Mouse (Mus musculus) left cerebral cortex, postnatal 4 days (tissue): ENCODE data around the gene D5Ertd579e. TPM values are rescaled to one million over a fixed set of nuclear protein-coding genes. Genes with fewer than 3 reads are reported as not detected.

ENCODE experiments used
- DNase-seq: peaks from one replicate; pipeline ENCODE4 v3.0.0-alpha.2; 2022
- intact Hi-C: fragments of 180-260 bp; cut with DNase I; formaldehyde crosslinking; loops from one replicate; pipeline ENCODE4 v1.15.1; 2025
- total RNA-seq, 2 experiments: library from RNA; stranded (reverse); gene quantifications; 2 replicates each; pipeline ENCODE4 v1.2.3; 2021

Gene D5Ertd579e
- total RNA-seq, 2 experiments from 2014 or later, result 82.6 to 89.0 TPM

- DNase-seq, result no peak
- intact Hi-C loops, result no loop called here
Observed at GRCm38 (mm10) chr5:36574147-36574870, 121.5 kb downstream of the D5Ertd579e start.

- intact Hi-C loops, result no loop called here
- DNase-seq, result no peak
Observed at GRCm38 (mm10) chr5:36573354-36573753, 122.5 kb downstream of the D5Ertd579e start.

- DNase-seq, result no peak
- intact Hi-C loops, result no loop called here
Observed at GRCm38 (mm10) chr5:36571371-36571770, 124.5 kb downstream of the D5Ertd579e start.

- no peak for DNase-seq
- intact Hi-C loops, result no loop called here
Observed at GRCm38 (mm10) chr5:36570546-36571245, 125.1 kb downstream of the D5Ertd579e start.

- intact Hi-C loops, result no loop called here
- no peak for DNase-seq
Observed at GRCm38 (mm10) chr5:36570098-36570497, 125.7 kb downstream of the D5Ertd579e start.

- intact Hi-C loops, result no loop called here
- DNase-seq, result no peak
Observed at GRCm38 (mm10) chr5:36568118-36568517, 127.7 kb downstream of the D5Ertd579e start.

GRCm38 (mm10) chr5:36567627-36568026 is 128.2 kb downstream of the D5Ertd579e start:
- no peak for DNase-seq
- intact Hi-C loops, result no loop called here

- no peak for DNase-seq
- intact Hi-C loops, result no loop called here
Observed at GRCm38 (mm10) chr5:36564530-36564929, 131.3 kb downstream of the D5Ertd579e start.

GRCm38 (mm10) chr5:36563741-36564140 is 132.1 kb downstream of the D5Ertd579e start:
- no peak for DNase-seq
- intact Hi-C loops, result no loop called here

- no peak for DNase-seq
- intact Hi-C loops, result no loop called here
Observed at GRCm38 (mm10) chr5:36562791-36563445, 132.9 kb downstream of the D5Ertd579e start.

- DNase-seq, result no peak
- intact Hi-C loops, result no loop called here
Observed at GRCm38 (mm10) chr5:36561509-36561908, 134.3 kb downstream of the D5Ertd579e start.

GRCm38 (mm10) chr5:36560490-36560889 is 135.3 kb downstream of the D5Ertd579e start:
- intact Hi-C loops, result no loop called here
- no peak for DNase-seq

- intact Hi-C loops, result no loop called here
- no peak for DNase-seq
Observed at GRCm38 (mm10) chr5:36559510-36560235, 136.2 kb downstream of the D5Ertd579e start.

GRCm38 (mm10) chr5:36559106-36559505 is 136.7 kb downstream of the D5Ertd579e start:
- intact Hi-C loops, result no loop called here
- no peak for DNase-seq

GRCm38 (mm10) chr5:36558526-36558925 is 137.3 kb downstream of the D5Ertd579e start:
- intact Hi-C loops, result no loop called here
- no peak for DNase-seq

GRCm38 (mm10) chr5:36557584-36558308 is 138.1 kb downstream of the D5Ertd579e start:
- intact Hi-C loops, result no loop called here

GRCm38 (mm10) chr5:36556906-36557305 is 138.9 kb downstream of the D5Ertd579e start:
- DNase-seq, result no peak
- intact Hi-C loops, result no loop called here

More at GRCm38 (mm10) chr5:36557584-36558308, 138.1 kb downstream of the D5Ertd579e start:
- DNase-seq, result no peak

- DNase-seq, result no peak
- intact Hi-C loops, result no loop called here
Observed at GRCm38 (mm10) chr5:36556289-36556688, 139.5 kb downstream of the D5Ertd579e start.

GRCm38 (mm10) chr5:36554496-36554895 is 141.3 kb downstream of the D5Ertd579e start:
- intact Hi-C loops, result no loop called here
- DNase-seq, result no peak

- intact Hi-C loops, result no loop called here
- DNase-seq, result no peak
Observed at GRCm38 (mm10) chr5:36553886-36554285, 141.9 kb downstream of the D5Ertd579e start.
